Mouse (Mus musculus) C2C12 (cell line): ENCODE measurements around the gene Fam196b.

Experiments
- CTCF ChIP-seq: IDR thresholded peaks from one replicate; pipeline ENCODE4 v1.5.1; 2011; ENCODE audit not compliant: control insufficient read depth, insufficient read depth, insufficient read length
- MAX ChIP-seq: IDR thresholded peaks from one replicate; pipeline ENCODE4 v1.6.1; 2011; ENCODE audit warnings: mild to moderate bottlenecking, control low read depth

DNA sequence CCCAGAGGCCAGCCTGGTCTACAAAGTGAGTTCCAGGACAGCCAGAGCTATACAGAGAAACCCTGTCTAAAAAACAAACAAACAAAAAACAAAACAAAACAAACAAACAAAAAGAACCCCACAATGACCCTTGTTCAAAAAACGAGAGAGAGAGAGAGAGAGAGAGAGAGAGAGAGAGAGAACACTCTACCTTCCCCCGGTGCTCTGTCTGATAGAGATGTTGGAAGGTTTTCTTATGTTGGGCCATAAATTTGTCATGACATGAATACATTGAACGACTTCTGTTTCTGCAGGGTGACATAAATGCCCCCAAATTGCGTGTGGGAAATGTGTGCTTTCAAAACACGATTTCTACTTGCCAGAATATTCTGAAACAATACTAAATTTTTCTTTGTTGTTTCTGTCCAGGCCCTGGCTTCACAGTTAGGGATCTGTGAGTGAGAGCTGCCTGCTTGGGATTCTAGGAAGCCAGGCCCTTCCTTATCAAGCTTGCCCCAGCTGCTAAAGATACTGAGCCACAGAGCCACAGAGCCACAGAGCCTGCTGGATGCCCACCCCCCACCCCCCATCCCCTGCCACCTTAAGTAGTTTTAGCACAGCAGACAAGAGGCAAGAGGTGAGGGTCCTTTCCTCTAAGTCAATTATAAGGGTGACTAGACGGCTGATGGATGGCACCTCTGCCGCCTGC is 17.9 kb downstream of the Fam196b start:
- TF ChIP-seq CTCF, result no peak
- no peak for TF ChIP-seq MAX
